Mouse (Mus musculus) cerebellum, postnatal 25 days (tissue): ENCODE results near the gene Adra2c.

ENCODE experiments used
- DNase-seq, 2 experiments: peaks; one replicate each; pipeline ENCODE4 v3.0.0; 2021; ENCODE audit warnings: mixed read lengths in 2 of 2

The Adra2c gene

DNA sequence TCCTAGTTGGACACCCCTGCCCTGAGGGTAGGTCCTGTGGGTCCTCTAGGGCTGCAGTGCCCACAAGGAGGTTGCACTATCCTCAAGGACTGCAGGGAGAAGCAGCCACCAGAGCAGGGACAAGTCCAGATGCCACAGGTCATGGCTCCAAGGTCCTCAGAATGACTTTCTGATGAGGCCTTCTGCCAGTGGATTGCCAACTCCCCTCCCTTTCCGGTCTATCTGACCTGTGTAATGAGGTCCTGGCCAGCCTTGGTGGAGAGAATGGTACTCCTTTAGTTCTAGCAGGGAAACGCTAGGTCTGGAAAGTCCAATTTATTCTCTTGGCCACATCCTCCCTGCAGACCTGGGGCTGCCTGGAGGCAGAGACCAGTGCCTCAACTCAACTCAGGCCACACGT is at the start of gene Adra2c:
Adra2c (plus strand) TSS at position 301 of the 400 bp plus-strand sequence.
- DNase-seq = no peak

DNA sequence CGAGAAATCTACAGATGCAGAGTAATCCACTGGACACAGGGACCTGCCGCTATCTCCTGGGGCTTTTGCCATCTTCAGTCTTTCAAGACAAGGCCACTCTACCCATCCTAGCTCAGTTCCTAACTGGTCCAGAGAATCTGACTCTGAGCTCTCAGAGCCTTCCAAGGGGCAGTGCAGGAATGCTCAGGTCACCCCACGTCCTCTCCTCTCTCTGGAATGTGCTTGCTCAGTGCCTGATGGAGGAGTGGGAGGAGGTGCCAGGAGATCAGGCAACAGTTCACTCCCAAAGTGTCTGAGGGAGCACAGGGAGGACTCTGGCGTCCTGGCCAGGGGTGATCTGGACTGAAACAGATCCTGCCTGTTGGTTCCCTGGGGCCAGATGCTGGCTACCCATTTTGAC is 45.0 kb upstream of the Adra2c start:
- no peak for DNase-seq

DNA sequence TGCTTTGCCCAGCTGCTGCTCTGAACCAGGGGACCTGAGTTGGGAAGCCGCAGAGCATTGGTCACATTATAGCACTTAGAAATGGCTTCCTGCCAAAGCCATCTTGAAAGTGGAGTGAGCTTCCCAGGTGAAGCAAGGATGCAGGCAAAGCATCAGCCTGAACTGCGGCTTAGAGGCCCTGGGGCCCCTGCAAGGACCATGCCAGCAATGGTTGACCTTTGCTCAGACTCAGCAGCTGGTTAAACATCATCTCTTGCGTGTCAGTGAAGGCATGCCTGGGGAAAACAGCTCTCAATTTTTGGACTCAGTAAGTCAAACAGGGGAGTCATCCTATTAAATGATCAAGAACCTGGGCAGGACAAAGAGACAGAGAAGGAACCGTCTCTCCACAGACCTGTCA is 40.4 kb upstream of the Adra2c start:
- no peak for DNase-seq

DNA sequence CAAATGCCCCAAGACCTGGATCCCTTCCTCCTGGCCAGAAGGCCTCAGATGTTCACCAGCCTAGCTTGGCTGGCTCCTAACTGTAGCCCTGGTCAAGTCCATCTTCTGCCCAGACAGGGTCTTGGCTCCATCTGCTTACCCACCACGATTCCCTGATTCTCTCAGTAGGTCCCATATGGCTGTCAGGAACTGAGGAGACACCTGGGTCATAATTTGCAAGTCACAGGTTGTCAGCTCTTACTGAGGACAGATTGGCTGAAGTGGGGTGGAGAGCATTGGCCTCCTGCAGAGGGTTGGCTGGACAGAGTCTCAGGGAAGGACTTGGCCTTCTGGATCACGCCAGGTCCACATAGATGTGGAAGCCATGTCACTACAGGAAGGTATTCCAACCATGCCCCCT is 39.5 kb upstream of the Adra2c start:
- DNase-seq = peak; percentile 53 to 64

DNA sequence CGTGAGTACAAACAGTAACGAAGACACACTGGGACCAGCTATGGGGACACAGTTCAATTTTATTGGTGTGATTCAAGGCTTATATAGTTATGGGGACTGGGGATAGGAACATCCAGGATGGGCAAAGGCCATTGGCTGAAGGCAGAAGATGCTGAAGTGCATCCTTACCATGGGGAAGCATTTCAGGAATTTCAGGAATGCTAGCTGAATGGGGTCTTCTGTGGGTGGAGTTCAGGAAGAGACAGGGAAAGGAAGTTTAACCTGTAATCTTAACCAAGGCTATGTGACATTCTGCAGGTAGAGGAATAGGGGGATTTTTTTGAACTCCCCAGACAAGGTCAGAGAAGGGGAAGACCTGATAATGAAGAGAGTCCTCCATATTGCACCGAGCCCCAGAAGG is 36.6 kb upstream of the Adra2c start:
- DNase-seq = no peak

DNA sequence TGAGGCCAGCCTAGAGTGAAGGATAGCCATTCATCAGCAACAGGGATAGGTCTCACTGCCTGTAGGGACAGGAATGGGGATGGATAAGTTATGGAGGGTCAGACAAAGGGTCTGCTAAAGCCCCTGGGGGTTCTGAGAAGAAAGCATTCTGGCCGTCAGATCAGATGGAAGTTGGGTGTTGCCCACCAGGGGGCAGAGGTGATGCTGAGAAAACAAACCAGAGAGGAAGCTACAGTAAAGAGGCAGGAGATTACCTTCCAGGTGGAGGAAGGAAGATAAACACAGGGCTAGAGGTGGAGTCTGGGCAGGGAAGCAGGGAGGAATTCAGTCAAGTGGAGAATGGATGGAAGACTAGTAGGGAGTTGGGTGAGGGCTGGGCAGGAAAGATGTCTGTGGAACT is 33.9 kb upstream of the Adra2c start:
- no peak for DNase-seq

DNA sequence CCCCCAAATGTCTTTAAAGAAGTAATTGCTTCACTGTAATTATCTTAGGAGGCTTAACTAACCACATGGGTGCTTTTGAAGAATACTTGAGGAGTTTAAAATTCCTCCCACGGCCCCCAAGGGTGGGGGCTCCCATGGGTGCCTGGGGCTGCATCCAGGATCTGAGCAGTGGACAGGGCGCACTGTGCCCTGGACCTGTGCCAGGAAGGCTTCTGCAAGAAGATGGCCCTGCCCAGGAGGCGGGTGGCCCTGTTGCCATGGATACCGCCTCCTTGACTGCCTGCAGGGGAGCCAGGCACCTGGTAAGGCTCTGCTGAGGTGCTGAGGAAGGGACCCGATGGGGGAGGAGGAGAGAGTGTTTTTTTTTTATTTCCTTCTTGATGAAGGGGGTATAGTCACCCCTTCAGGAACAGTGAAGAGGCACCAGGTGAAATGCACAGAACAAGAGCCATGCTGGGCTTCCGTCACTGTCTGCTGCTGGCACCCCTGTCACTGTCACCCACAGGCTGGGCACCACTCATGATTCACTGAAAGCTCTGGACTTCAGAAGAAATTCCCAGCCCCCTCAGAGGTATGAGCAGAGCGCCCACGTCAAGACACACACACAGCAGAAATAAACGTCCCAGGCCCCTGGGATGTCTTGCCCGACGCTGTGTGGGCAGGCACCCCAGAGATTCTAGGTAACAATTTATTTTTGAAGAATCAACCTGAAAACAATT is 32.4 kb upstream of the Adra2c start:
- DNase-seq = peak in 1 of 2 experiments; percentile 50

DNA sequence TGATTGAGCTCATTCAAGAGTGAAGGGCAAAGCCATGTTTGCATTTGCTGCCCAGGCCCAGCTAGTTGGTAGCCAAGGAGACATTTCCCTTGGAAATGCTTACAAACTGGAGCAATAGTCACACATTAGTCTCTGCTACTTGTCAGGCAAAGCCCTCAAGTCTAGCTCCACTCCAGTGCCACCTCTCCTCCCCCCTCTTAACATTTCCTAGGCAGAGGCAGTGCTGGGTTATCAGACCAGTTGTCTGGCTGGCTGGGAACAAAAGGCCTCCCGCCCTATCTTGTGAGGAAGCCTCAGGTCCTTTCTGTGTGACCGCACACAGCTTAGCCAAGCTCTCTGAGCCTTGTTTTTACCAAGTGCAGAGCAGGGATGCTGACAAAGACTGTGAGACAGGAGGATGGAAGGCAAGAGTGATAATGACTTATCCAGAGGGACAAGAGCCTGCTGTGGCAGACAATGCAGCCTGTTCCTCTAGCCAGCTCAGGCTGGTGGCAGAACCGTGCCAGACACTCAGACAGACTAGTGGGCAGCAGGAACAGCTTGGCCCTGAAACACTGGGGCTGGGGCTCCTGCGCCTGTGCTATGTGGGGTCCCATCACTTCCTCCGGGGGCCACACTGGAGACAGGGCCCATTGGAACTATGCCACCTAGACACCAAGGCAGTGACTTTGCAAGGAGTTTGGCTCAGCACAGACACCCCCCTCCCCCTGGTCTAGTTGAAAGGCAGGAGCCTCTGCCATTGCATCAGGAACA is 23.0 kb upstream of the Adra2c start:
- DNase-seq = no peak

DNA sequence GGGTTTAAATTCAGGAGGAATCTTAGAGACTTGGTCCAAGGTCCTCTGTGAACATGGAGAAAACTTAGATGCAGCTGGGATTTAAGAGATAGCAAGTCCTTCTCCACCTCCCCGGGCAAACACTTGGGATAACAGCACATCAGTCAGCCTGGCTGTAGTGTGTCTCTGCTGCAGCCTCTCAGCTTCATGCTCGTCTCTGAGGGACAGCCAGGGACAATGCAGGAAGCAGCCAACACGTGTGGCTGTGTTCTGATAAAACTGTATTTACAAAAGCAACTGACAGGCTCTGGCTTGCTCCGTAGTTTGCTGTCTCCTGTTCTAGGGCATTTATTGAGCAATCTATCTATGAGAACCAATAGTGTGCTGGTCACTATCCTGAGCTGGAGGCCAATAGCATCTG is 14.4 kb upstream of the Adra2c start:
- no peak for DNase-seq

DNA sequence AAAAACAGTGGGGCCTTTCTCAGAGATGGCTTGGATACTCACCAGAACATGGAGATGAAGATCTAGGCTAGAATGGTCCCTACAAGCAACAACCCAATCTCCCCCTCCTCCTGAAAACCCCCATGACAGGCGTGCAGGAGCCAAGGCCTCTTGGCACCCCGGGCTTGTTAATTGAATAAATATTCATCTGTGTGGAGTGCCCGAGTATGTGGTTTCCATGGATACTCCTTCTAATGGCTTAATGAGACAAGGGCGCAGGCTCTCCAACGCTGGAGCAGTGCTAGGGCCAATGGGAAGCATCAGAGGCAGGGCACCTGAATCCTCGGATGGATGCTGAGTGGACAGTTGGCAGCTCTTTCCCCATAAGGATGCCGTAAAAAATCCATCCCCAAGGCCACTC is 10.6 kb upstream of the Adra2c start:
- DNase-seq = no peak

DNA sequence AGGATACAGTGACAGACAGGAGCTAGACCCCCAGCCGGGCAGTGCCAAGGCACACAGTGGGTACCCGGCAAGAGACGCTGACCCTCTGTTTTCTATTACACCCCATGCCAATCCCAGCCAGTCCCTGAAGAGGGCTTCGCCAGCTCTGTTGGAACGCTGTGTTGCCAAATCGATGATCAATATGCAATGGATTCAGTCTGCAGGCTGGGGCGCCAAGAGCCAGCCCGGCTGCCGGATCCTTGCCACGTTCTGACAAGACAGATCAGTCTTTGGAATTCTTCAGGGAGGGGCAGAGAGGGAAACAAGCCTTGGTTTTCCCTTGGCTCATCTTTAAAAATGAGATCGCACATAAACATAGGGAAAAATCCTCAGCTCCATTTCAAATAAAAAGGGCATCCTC is 2.8 kb upstream of the Adra2c start:
- no peak for DNase-seq

DNA sequence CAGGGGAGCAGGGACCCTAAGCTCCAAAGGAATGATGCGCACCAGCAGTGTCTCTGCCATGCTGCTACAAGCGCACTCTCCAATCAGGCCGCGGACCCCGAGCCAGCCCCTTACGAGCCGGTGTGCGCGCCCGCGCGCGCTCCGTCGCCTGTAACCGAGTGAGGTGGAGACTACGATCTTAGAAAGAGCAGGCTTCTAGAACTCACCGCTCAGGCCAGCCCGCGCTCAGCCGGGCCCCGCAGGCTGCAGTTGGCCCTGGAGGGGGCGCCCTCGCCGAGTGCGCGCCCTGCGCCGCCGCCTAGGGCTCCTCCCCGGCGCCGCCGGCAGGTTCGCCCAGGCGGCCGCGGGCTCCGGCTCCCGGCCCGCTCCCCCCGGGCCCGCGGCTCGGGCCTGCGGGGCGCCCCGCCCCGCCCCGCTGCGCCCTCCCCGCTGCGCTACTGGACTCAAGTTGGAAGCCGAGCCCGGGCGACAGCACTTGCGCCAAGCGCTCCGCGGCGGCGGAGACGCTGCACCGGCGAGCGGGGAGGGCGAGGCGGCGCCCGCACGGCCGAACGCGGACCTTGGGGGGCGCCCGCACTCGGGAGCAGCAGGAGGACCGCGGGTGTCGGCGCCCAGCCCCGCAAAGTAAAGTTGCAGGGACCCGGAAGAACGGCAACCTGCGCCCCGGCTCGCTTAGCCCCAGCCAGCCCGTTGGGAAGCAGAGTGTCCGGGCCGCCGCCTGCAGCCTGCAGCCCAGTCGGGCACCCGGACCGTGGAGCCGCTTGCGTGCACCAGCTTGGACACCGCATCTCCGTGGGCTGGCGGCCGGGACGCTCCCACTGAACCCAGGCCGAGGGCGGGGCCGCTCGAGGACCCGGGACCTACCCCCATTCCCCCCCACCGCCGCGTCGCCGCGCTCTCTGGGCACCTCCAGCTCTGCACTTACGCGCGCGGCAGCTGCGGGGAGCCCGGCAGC is 899 bp downstream of the Adra2c start:
- peak; percentile 88 to 91 for DNase-seq

DNA sequence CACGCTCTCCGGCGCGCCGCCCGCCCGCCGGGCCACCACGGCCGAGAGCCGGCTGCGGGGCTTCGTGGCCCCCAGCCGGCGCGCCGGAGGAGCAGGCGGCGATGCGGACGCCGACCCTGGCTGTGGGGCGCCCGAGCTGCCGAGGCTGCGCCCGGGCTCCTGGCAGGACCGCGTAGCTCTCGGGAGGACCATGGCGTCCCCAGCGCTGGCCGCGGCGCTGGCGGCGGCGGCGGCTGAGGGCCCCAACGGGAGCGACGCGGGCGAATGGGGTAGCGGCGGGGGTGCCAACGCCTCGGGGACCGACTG is 1.5 kb downstream of the Adra2c start:
- DNase-seq = no peak

DNA sequence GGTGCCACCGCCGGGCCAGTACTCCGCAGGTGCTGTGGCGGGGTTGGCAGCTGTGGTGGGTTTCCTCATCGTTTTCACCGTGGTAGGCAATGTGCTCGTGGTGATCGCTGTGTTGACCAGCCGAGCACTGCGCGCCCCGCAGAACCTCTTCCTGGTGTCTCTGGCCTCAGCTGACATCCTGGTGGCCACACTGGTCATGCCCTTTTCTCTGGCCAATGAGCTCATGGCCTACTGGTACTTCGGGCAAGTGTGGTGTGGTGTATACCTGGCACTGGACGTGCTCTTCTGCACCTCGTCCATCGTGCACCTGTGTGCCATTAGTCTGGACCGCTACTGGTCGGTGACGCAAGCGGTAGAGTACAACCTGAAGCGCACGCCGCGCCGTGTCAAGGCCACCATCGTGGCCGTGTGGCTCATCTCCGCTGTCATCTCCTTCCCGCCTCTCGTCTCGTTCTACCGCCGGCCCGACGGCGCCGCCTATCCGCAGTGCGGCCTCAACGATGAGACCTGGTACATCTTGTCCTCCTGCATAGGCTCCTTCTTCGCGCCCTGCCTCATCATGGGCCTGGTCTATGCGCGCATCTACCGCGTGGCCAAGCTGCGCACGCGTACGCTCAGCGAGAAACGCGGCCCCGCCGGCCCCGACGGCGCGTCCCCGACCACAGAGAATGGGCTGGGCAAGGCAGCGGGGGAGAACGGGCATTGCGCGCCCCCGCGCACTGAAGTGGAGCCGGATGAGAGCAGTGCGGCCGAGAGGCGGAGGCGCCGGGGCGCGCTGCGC is 2.1 kb downstream of the Adra2c start:
- peak; percentile 60 to 68 for DNase-seq

DNA sequence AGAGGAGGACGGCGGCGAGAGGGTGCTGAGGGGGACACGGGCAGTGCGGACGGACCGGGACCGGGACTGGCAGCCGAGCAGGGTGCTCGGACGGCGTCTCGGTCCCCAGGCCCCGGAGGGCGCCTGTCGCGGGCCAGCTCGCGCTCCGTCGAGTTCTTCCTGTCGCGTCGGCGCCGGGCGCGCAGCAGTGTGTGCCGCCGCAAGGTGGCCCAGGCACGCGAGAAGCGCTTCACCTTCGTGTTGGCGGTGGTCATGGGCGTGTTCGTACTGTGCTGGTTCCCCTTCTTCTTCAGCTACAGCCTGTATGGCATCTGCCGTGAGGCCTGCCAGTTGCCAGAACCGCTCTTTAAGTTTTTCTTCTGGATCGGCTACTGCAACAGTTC is 2.7 kb downstream of the Adra2c start:
- peak in 1 of 2 experiments; percentile 41 for DNase-seq

DNA sequence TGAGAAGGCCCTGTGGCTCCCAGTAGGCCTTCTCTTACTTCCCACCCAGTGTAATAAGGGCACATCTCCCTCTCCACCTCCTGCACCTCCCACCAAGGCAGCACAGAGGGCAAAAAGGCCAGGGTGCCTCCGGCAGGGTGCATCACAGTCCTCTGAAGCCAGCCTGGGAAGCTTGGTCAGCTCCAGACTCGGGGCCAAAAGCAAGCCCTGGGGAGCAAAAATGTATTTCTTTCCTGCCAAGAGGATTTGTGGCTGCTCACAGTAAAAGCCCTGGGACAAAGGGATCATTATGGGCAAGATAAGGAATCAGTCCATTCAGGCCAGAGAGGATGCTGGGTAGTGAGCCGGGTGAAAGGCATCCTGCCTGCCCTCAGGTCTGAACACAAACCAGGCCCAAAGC is 7.2 kb downstream of the Adra2c start:
- DNase-seq = no peak

DNA sequence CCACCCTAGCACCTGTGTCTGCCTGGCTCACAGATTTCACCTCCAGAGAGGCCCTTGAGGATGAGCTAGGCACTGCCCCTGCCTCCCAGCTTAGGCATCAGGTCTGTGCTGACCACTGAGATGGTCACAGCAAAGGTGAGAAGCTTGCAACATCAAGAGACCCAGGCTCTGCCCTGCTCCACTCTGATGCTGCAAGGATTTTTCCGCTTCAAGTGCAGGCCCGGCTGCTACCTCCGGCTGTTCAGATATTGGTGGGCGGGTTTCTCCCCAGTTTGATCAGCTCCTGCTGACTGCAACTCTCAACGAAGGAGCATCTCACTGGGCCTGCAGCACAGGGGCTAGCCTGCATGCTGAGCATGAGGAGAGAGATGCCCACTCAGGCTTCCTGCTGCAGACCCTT is 8.1 kb downstream of the Adra2c start:
- no peak for DNase-seq

DNA sequence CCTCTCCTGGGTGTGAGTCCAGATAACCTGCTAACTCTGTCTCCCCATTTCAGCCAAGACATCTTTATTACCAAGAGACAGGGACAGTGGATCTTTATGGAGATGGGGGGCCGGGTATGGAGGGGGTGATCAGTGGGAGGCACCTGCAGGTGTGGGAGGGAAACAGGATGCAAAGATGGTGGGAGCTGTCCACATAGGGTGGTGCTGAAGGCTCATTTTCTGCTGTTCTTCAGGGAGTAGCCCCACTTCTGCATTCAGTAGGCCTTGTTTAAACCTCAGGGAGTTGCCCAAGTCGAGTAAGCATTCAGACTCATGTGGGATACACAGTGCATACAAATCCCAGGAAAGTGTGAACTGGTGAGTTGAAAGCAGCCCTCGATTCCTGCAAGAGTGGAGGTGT is 21.5 kb downstream of the Adra2c start:
- DNase-seq = no peak

DNA sequence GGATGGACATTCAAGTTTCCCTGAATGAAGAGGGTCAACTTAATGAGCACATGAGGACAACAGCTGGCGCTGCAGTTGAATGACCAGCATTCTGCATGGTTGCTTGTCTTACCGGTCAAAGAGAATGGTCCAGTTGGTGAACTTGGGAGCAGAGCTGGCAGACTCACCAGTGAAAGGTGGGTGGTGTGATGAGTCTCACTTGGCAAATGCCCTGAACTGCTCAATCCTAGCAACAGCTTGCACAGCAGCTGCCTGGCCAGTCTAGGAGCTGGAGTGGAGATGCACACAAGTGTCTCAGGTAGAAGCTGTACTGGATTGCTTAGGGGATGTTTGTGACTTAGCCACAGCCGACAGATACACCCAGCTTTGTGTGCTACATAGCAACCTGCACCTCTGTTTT is 26.1 kb downstream of the Adra2c start:
- no peak for DNase-seq

DNA sequence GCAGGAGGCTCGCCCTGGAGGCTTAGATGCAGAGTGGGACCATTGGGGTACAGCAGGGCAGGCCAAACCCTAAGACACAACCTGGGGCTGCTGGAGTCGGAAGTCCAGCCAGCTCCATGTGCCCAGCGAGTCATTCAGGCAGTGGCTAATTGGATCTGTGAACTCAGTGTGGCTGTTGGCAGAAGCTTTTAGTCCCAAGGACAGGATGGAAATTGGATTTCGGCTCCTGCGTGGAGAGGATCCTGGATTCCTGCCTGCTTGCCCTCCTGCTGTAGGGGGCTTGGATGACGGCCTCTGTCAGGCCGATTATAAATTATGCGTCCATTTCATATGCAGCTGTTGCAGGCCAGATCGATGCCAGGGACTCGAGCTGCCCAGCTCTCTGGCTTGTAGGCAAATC is 27.2 kb downstream of the Adra2c start:
- DNase-seq = peak; percentile 87 to 89

DNA sequence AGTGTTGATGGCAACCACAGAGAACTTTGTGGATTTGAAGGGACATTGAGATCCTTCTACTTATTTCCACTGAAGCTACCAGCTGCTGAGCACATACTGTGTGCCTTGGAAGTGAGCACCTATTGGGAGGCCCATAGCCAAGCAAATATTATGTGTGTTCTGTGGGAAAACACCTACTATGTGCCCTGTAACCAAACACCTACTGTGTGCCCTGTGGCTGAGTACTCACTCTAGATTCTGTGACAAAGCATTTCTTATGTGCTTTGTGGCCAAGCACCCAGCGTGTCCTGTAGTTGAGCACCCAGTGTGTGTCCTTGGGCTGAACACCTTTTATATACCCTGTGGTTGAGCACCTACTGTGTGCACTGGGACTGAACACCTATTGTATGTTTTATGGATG is 28.6 kb downstream of the Adra2c start:
- no peak for DNase-seq

DNA sequence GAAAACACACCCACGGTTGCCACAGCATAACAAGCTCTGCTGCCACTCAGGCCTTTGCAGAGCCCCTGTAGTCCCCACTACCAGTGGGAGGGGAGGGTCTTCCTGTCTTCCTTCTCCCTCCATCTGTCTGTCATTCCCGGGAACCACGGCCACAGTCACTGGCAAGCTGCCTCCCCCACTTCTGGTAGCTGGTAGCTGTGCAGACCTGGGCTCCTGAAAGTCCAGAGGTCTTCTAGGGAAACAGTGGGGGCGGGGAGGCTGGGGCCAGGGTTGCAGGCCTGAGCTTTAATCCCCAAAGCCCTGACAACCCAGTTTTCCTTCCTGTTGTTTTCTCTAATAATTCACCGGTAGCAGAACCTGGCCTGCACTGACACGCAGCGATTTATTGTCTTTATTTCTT is 31.7 kb downstream of the Adra2c start:
- no peak for DNase-seq

DNA sequence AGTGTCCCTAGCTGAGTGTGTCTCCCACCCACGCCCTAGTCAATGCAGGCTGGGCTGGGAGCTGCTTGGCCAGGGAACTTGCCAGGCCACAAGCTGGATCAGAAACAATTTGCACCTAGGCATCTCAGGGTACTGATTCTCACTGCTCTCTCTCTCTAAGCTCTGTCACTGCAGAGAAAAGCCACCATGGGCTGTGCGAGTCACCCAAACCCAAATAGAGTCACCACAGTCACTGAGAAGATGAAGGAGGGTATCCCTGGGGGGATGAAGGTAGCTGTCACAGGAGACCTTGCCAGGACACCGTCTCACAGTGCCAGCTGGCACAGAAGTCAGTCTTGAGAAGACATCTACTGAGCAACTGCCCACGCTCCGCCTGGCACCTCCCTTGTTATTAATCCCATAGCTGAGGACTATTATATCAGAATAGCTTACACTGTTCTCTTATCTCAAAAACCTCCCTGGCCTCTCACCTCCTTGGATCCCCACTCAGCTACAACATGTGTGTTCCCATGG is 33.7 kb downstream of the Adra2c start:
- DNase-seq = peak; percentile 57 to 64
